Mouse (Mus musculus): ENCODE data around the gene B3galt4. TPM values are rescaled to one million over a fixed set of nuclear protein-coding genes. Genes with fewer than 3 reads are reported as not detected.
"Not testable (repeated sequence)": the region's sequence is repeated elsewhere in the genome, so short reads cannot be mapped to it uniquely, and the experiment has no call there.

B3galt4 gene
- polyA plus RNA-seq, 1 experiment from 2014 or later, result 3.6 TPM

GRCm38 (mm10) chr17:33913264-33913663, 38.0 kb downstream of the B3galt4 start:
- Histone ChIP-seq H3K36me3 (replicated peaks) (peaks cover 65% of the 10 kb centered on the region), H3K4me1 (peaks cover 70% of the 10 kb centered on the region), H3K4me3 (peak overlapping the region; percentile 25; the same call in 1 of the 2 replicates), H3K27me3 (replicated peaks; ENCODE audit: low read depth, poor library complexity, severe bottlenecking) (peaks cover 6% of the 10 kb centered on the region; the same call in 1 of the 2 replicates), H3K27ac (replicated peaks) (no peak overlapping the region), H3K9me3 (no peaks in the 10 kb centered on the region)
- 92% methylated on average over 10 of the region's 10 CpGs for WGBS
- no peak for DNase-seq (ENCODE audit: low spot score)

GRCm38 (mm10) chr17:33911813-33912414, 39.4 kb downstream of the B3galt4 start:
- Histone ChIP-seq H3K4me1 (peaks cover 63% of the 10 kb centered on the region), H3K36me3 (replicated peaks) (peaks cover 52% of the 10 kb centered on the region)

GRCm38 (mm10) chr17:33911052-33911812, 40.1 kb downstream of the B3galt4 start:
- peaks cover 57% of the 10 kb centered on the region for H3K4me1 ChIP-seq
- DNase-seq (ENCODE audit: low spot score), result no peak
- no peak overlapping the region for H3K27ac ChIP-seq (replicated peaks)
- WGBS, result 93% methylated on average over 31 of the region's 31 CpGs
- H3K9me3 ChIP-seq, result no peaks in the 10 kb centered on the region
- H3K36me3 ChIP-seq (replicated peaks), result peaks cover 50% of the 10 kb centered on the region
- H3K27me3 ChIP-seq (replicated peaks; ENCODE audit: low read depth, poor library complexity, severe bottlenecking), result no peaks in the 10 kb centered on the region
- H3K4me3 ChIP-seq, result peak overlapping the region; percentile 95

More at GRCm38 (mm10) chr17:33911813-33912414, 39.4 kb downstream of the B3galt4 start:
- H3K9me3 ChIP-seq, result no peaks in the 10 kb centered on the region
- peak overlapping the region; percentile 95; the same call in 1 of the 2 replicates for H3K4me3 ChIP-seq
- no peak for DNase-seq (ENCODE audit: low spot score)
- 91% methylated on average over 28 of the region's 28 CpGs for WGBS
- H3K27me3 ChIP-seq (replicated peaks; ENCODE audit: low read depth, poor library complexity, severe bottlenecking), result no peaks in the 10 kb centered on the region
- no peak overlapping the region for H3K27ac ChIP-seq (replicated peaks)

- WGBS, result 52% methylated on average over 11 of the region's 11 CpGs
- Histone ChIP-seq H3K9me3 (no peaks in the 10 kb centered on the region), H3K36me3 (replicated peaks) (peaks cover 50% of the 10 kb centered on the region), H3K27me3 (replicated peaks; ENCODE audit: low read depth, poor library complexity, severe bottlenecking) (no peaks in the 10 kb centered on the region), H3K27ac (replicated peaks) (peak overlapping the region; percentile 93), H3K4me3 (peak overlapping the region; percentile 95), H3K4me1 (peaks cover 56% of the 10 kb centered on the region)
- no peak for DNase-seq (ENCODE audit: low spot score)
Observed at GRCm38 (mm10) chr17:33910346-33911051, 40.8 kb downstream of the B3galt4 start.

- Histone ChIP-seq H3K4me1 (peaks cover 52% of the 10 kb centered on the region), H3K4me3 (peak overlapping the region; percentile 95), H3K9me3 (no peaks in the 10 kb centered on the region), H3K36me3 (replicated peaks) (peaks cover 46% of the 10 kb centered on the region), H3K27ac (replicated peaks) (peak overlapping the region; percentile 93), H3K27me3 (replicated peaks; ENCODE audit: low read depth, poor library complexity, severe bottlenecking) (no peaks in the 10 kb centered on the region)
- under 1% methylated on average over 14 of the region's 14 CpGs for WGBS
- no peak for DNase-seq (ENCODE audit: low spot score)
Observed at GRCm38 (mm10) chr17:33909869-33910250, 41.4 kb downstream of the B3galt4 start.

- H3K36me3 ChIP-seq (replicated peaks), result peaks cover 40% of the 10 kb centered on the region
- H3K9me3 ChIP-seq, result no peaks in the 10 kb centered on the region
- peak; percentile 100 for DNase-seq (ENCODE audit: low spot score)
- peak within 1 kb of the TSS; percentile 95 for H3K4me3 ChIP-seq
- H3K27me3 ChIP-seq (replicated peaks; ENCODE audit: low read depth, poor library complexity, severe bottlenecking), result no peaks in the 10 kb centered on the region
- H3K4me1 ChIP-seq, result peaks cover 49% of the 10 kb centered on the region
- under 1% methylated on average over 68 of the region's 68 CpGs for WGBS
- H3K27ac ChIP-seq (replicated peaks), result peak within 1 kb of the TSS; percentile 93
Observed at GRCm38 (mm10) chr17:33909077-33909868, 42.0 kb downstream of the B3galt4 start, which contains the start of gene Daxx. Gene Daxx (plus strand): TSS chr17:33909414.

GRCm38 (mm10) chr17:33908331-33909076, 42.8 kb downstream of the B3galt4 start:
- H3K9me3 ChIP-seq, result no peaks in the 10 kb centered on the region
- peaks cover 47% of the 10 kb centered on the region for H3K4me1 ChIP-seq
- peak overlapping the region; percentile 93 for H3K27ac ChIP-seq (replicated peaks)
- DNase-seq (ENCODE audit: low spot score), result peak; percentile 59
- H3K4me3 ChIP-seq, result peak overlapping the region; percentile 95
- no peaks in the 10 kb centered on the region for H3K27me3 ChIP-seq (replicated peaks; ENCODE audit: low read depth, poor library complexity, severe bottlenecking)
- under 1% methylated on average over 44 of the region's 44 CpGs for WGBS
- H3K36me3 ChIP-seq (replicated peaks), result peaks cover 33% of the 10 kb centered on the region

- H3K9me3 ChIP-seq; H3K36me3 ChIP-seq (replicated peaks); H3K27me3 ChIP-seq (replicated peaks; ENCODE audit: low read depth, poor library complexity, severe bottlenecking); H3K27ac ChIP-seq (replicated peaks); H3K4me3 ChIP-seq: not testable (repeated sequence)
- peaks cover 27% of the 10 kb centered on the region for H3K4me1 ChIP-seq
- 19% methylated on average over 4 of the region's 4 CpGs for WGBS
- DNase-seq (ENCODE audit: low spot score), result peak; percentile 21
Observed at GRCm38 (mm10) chr17:33904835-33905234, 46.5 kb downstream of the B3galt4 start, which contains the start of gene Platr17. Gene Platr17 (plus strand): TSS chr17:33905135.

- DNase-seq (ENCODE audit: low spot score); H3K36me3 ChIP-seq (replicated peaks); H3K9me3 ChIP-seq; H3K27me3 ChIP-seq (replicated peaks; ENCODE audit: low read depth, poor library complexity, severe bottlenecking); H3K4me3 ChIP-seq; H3K27ac ChIP-seq (replicated peaks): not testable (repeated sequence)
- peaks cover 26% of the 10 kb centered on the region for H3K4me1 ChIP-seq
- WGBS, result 63% methylated on average over 6 of the region's 6 CpGs
Observed at GRCm38 (mm10) chr17:33903911-33904651, 47.2 kb downstream of the B3galt4 start.

- no peaks in the 10 kb centered on the region for H3K9me3 ChIP-seq
- no peaks in the 10 kb centered on the region for H3K36me3 ChIP-seq (replicated peaks)
- no peak for DNase-seq (ENCODE audit: low spot score)
- no peak overlapping the region for H3K4me3 ChIP-seq
- no peak overlapping the region for H3K27ac ChIP-seq (replicated peaks)
- 87% methylated on average over 7 of the region's 7 CpGs for WGBS
- no peaks in the 10 kb centered on the region for H3K27me3 ChIP-seq (replicated peaks; ENCODE audit: low read depth, poor library complexity, severe bottlenecking)
- H3K4me1 ChIP-seq, result peaks cover 11% of the 10 kb centered on the region
Observed at GRCm38 (mm10) chr17:33902491-33902890, 48.8 kb downstream of the B3galt4 start.

- H3K4me3 ChIP-seq, result no peak overlapping the region
- WGBS, result 84% methylated on average over 4 of the region's 4 CpGs
- no peak overlapping the region for H3K27ac ChIP-seq (replicated peaks)
- H3K9me3 ChIP-seq, result no peaks in the 10 kb centered on the region
- H3K4me1 ChIP-seq, result peaks cover 11% of the 10 kb centered on the region
- no peaks in the 10 kb centered on the region for H3K36me3 ChIP-seq (replicated peaks)
- DNase-seq (ENCODE audit: low spot score), result no peak
- no peaks in the 10 kb centered on the region for H3K27me3 ChIP-seq (replicated peaks; ENCODE audit: low read depth, poor library complexity, severe bottlenecking)
Observed at GRCm38 (mm10) chr17:33902079-33902478, 49.2 kb downstream of the B3galt4 start.
